Mouse (Mus musculus): ENCODE measurements around the gene Mettl7a3.

DNA sequence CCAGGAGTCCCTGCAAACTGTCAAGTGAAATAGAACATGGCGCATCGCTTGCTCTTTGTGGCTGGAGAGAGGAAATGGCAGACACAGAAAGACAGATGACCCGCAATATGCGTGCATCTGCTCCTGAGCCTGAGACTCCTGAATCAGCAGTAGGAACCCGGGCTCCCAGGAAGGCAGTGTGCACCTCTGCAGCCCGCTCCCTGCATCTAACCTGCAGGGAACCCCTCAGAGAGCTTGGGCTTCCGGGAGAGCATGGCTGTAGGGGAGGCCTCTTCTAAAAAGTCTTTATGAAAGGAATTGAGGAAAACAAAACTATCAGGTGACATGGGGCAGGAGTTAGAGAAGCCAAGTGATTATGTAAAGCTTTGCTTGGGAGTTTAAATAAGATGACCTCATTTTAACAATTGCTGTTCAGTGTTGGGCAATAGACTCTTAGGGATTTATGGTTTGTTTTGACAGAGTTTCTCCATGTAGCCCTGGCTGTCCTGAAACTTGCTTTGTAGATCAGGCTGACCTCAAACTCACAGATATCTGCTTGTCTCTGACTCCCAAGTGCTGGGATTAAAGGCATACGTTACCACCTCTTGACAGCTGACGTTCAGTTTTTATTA is 14.3 kb upstream of the Mettl7a3 start:
- TF ChIP-seq E2F4 (IDR thresholded peaks at IDR 0.05; ENCODE audit: insufficient read depth) (no peak), MAX (IDR thresholded peaks at IDR 0.05; ENCODE audit: low read depth) (no peak)

Measured in myocyte (in vitro differentiated cells).